Mouse (Mus musculus) limb, embryonic 14.5 days (tissue): ENCODE results near the gene Dusp1. TPM values are rescaled to one million over a fixed set of nuclear protein-coding genes. Genes with fewer than 3 reads are reported as not detected.

Experiments used
- ATAC-seq: fragments of 200-750 bp; cut with Nextera tagmentation; 2 replicates; pipeline ENCODE4 v1.8.0; 2017; ENCODE audit warnings: low read depth, moderate number of reproducible peaks, moderate TSS enrichment; ENCODE audit not compliant: low FRiP score
- DNase-seq: peaks from one replicate; pipeline ENCODE4 v3.0.0-alpha.2; 2015; ENCODE audit warnings: low spot score
- H3K27ac ChIP-seq: fragments of 300-500 bp; sonication (generic); replicated peaks from 2 replicates; pipeline ENCODE4 v1.5.1; 2014; ENCODE audit warnings: low read depth, mild to moderate bottlenecking, low read length, moderate library complexity, mixed read lengths
- H3K27me3 ChIP-seq: fragments of 300-500 bp; sonication (generic); 2 replicates; pipeline ENCODE4 v1.6.1; 2014; ENCODE audit warnings: low read length, mixed read lengths; ENCODE audit not compliant: control insufficient read depth, insufficient read depth
- H3K36me3 ChIP-seq: fragments of 300-500 bp; sonication (generic); 2 replicates; pipeline ENCODE4 v1.6.1; 2014; ENCODE audit warnings: mild to moderate bottlenecking, low read length, moderate library complexity, mixed read lengths; ENCODE audit not compliant: control insufficient read depth, insufficient read depth
- H3K4me1 ChIP-seq: fragments of 300-500 bp; sonication (generic); 2 replicates; pipeline ENCODE4 v1.6.1; 2014; ENCODE audit warnings: antibody characterized with exemption, low read length, mixed read lengths; ENCODE audit not compliant: control insufficient read depth, insufficient read depth
- H3K4me2 ChIP-seq: fragments of 300-500 bp; sonication (generic); replicated peaks from 2 replicates; pipeline ENCODE4 v1.6.1; 2014; ENCODE audit warnings: low read depth, mild to moderate bottlenecking, low read length, moderate library complexity; ENCODE audit not compliant: severe bottlenecking
- H3K4me3 ChIP-seq: fragments of 300-500 bp; sonication (generic); replicated peaks from 2 replicates; pipeline ENCODE4 v1.5.1; 2014; ENCODE audit warnings: low read length
- H3K9ac ChIP-seq: fragments of 300-500 bp; sonication (generic); 2 replicates; pipeline ENCODE4 v1.6.1; 2014; ENCODE audit warnings: mild to moderate bottlenecking, low read depth, low read length, moderate library complexity; ENCODE audit not compliant: severe bottlenecking
- H3K9me3 ChIP-seq: fragments of 300-500 bp; sonication (generic); 2 replicates; pipeline ENCODE4 v1.6.1; 2016; ENCODE audit warnings: low read length; ENCODE audit not compliant: control insufficient read depth
- POLR2A ChIP-seq: fragments of 200-500 bp; IDR thresholded peaks from 2 replicates; pipeline ENCODE4 v1.8.0; 2012; ENCODE audit warnings: inconsistent platforms, mild to moderate bottlenecking, moderate library complexity, borderline replicate concordance; ENCODE audit not compliant: insufficient read depth, insufficient read length; ENCODE audit errors: extremely low read depth
- WGBS: fragments of 180-500 bp; shearing (Covaris S2); extraction: QIAGEN DNeasy Blood & Tissue Kit; methylation state at CpG from one replicate; pipeline ENCODE4 v1.1.7; 2014; 5-methylcytosine and 5-hydroxymethylcytosine counted together
- polyA plus RNA-seq, 2 experiments: library from polyadenylated mRNA; depleted of rRNA in 1 of 2; stranded (reverse) in 1 of 2; unstranded in 1 of 2; fragments of >200 nt; fragmentation: Nextera tagmentation in 1 of 2; extraction: Ambion mirVana in 1 of 2; gene quantifications; 2 replicates each; pipeline versions ENCODE4 v1.2.1 to v1.2.3; 2012 to 2014

Dusp1 gene
- polyA plus RNA-seq, 2 experiments, result 27.7 to 29.6 TPM

GRCm38 (mm10) chr17:26511256-26511655 lies 50.7 kb downstream of the Dusp1 start:
- peaks cover 3% of the 10 kb centered on the region for H3K36me3 ChIP-seq
- H3K4me1 ChIP-seq, result peaks cover 12% of the 10 kb centered on the region
- H3K27ac ChIP-seq, result no peak overlapping the region
- DNase-seq (no peak), ATAC-seq (no peak)
- no peak overlapping the region for H3K9ac ChIP-seq
- H3K9me3 ChIP-seq, result no peaks in the 10 kb centered on the region
- no peak for TF ChIP-seq POLR2A
- H3K4me2 ChIP-seq, result no peak overlapping the region
- 59% methylated on average over 4 of the region's 4 CpGs for WGBS
- H3K4me3 ChIP-seq, result no peak overlapping the region
- no peaks in the 10 kb centered on the region for H3K27me3 ChIP-seq

- Histone ChIP-seq H3K4me3 (no peak overlapping the region), H3K36me3 (peaks cover 10% of the 10 kb centered on the region), H3K27ac (no peak overlapping the region), H3K27me3 (no peaks in the 10 kb centered on the region), H3K9ac (no peak overlapping the region), H3K9me3 (no peaks in the 10 kb centered on the region), H3K4me1 (peaks cover 18% of the 10 kb centered on the region), H3K4me2 (no peak overlapping the region)
- 74% methylated on average over 15 of the region's 15 CpGs for WGBS
- no peak for TF ChIP-seq POLR2A
- DNase-seq (no peak), ATAC-seq (no peak)
Observed at GRCm38 (mm10) chr17:26510146-26511045, 51.5 kb downstream of the Dusp1 start.

- peaks cover 12% of the 10 kb centered on the region for H3K36me3 ChIP-seq
- H3K9me3 ChIP-seq, result no peaks in the 10 kb centered on the region
- DNase-seq, result peak; percentile 79
- H3K27ac ChIP-seq, result peak overlapping the region; percentile 95
- peak overlapping the region; percentile 76 for H3K4me3 ChIP-seq
- peaks cover 27% of the 10 kb centered on the region for H3K4me1 ChIP-seq
- H3K27me3 ChIP-seq, result no peaks in the 10 kb centered on the region
- WGBS, result 27% methylated on average over 25 of the region's 25 CpGs
- peak overlapping the region; percentile 88 for H3K9ac ChIP-seq
- peak overlapping the region; percentile 76 for H3K4me2 ChIP-seq
- ATAC-seq, result peak; percentile 10; the same call in 1 of the 2 replicates
- no peak for TF ChIP-seq POLR2A
Observed at GRCm38 (mm10) chr17:26508961-26509771, 52.8 kb downstream of the Dusp1 start.

- H3K9me3 ChIP-seq, result no peaks in the 10 kb centered on the region
- peak overlapping the region; percentile 76 for H3K4me3 ChIP-seq
- no peaks in the 10 kb centered on the region for H3K27me3 ChIP-seq
- TF ChIP-seq POLR2A, result peak; percentile 98
- peaks cover 12% of the 10 kb centered on the region for H3K36me3 ChIP-seq
- ATAC-seq (peak; percentile 88), DNase-seq (peak; percentile 96)
- under 1% methylated on average over 57 of the region's 58 CpGs for WGBS
- H3K4me2 ChIP-seq, result peak overlapping the region; percentile 76
- H3K4me1 ChIP-seq, result peaks cover 34% of the 10 kb centered on the region
- H3K9ac ChIP-seq, result peak overlapping the region; percentile 88
- peak overlapping the region; percentile 95 for H3K27ac ChIP-seq
Observed at GRCm38 (mm10) chr17:26508345-26508960, 53.5 kb downstream of the Dusp1 start.

GRCm38 (mm10) chr17:26507966-26508344 lies 54.0 kb downstream of the Dusp1 start:
- peak overlapping the region; percentile 88 for H3K9ac ChIP-seq
- peaks cover 12% of the 10 kb centered on the region for H3K36me3 ChIP-seq
- no peaks in the 10 kb centered on the region for H3K27me3 ChIP-seq
- WGBS, result 5% methylated on average over 44 of the region's 46 CpGs
- peak overlapping the region; percentile 76 for H3K4me2 ChIP-seq
- DNase-seq (peak; percentile 74), ATAC-seq (peak; percentile 69)
- peak overlapping the region; percentile 76 for H3K4me3 ChIP-seq
- peaks cover 36% of the 10 kb centered on the region for H3K4me1 ChIP-seq
- TF ChIP-seq POLR2A, result 0 out of 2 replicates have a peak, but pooled peaks have one; percentile 8
- H3K27ac ChIP-seq, result peak overlapping the region; percentile 95
- H3K9me3 ChIP-seq, result no peaks in the 10 kb centered on the region
